Mouse (Mus musculus): ENCODE results near the gene Npcd. TPM values are rescaled to one million over a fixed set of nuclear protein-coding genes. Genes with fewer than 3 reads are reported as not detected.
A peak's percentile ranks its signal among the peaks of the same experiment; 100 is the strongest.
"Not testable (repeated sequence)": the region's sequence is repeated elsewhere in the genome, so short reads cannot be mapped to it uniquely, and the experiment has no call there.

Gene Npcd
- polyA plus RNA-seq, 1 experiment from 2014 or later = 0.60 TPM

DNA sequence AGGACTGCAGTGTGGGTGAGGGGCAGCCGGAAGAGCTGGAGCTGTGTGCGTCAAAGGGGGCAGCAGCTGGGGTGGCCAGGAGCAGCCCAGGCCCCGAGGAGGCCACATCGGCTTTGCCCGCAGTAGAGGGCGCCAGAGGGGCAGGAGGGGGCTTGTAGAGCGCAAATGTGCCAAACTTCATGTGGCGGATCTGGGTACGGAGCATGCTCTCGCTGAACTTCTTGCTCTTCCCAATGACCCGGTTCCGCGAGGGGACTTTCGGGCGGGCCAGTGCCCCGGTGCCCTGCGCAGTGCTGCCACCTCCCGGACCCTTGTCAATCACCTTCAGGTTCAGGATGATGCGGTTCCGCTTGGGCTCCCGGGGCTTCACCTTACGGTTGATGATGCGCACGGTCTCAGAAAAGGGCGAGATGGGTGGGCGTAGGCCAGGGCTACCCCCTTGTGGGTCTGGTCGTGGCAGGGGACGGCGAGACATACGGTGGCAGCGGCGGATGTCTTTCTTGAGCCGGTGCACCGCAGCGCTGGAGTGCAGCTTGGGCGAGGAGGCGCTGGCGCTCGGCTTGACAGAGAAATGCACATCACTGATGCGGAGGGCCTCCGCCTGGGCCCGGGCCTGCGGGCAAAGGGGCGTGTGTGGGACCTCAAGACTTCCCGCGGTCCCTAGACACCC lies 5.5 kb downstream of the Npcd start:
- Histone ChIP-seq H3K4me1 (peaks cover 30% of the 10 kb centered on the region), H3K36me3 (peaks cover 33% of the 10 kb centered on the region), H3K9ac (no peak overlapping the region), H3K27ac (no peak overlapping the region), H3K4me2 (replicated peaks) (no peak overlapping the region; the same call in 1 of the 2 replicates), H3K9me3 (no peaks in the 10 kb centered on the region), H3K4me3 (no peak overlapping the region), H3K27me3 (no peaks in the 10 kb centered on the region)
- WGBS = 68% methylated on average over 46 of the region's 46 CpGs
- peak; percentile 0; the same call in 1 of the 2 replicates for ATAC-seq (ENCODE audit: insufficient number of reproducible peaks, insufficient read depth, low FRiP score, low TSS enrichment)

DNA sequence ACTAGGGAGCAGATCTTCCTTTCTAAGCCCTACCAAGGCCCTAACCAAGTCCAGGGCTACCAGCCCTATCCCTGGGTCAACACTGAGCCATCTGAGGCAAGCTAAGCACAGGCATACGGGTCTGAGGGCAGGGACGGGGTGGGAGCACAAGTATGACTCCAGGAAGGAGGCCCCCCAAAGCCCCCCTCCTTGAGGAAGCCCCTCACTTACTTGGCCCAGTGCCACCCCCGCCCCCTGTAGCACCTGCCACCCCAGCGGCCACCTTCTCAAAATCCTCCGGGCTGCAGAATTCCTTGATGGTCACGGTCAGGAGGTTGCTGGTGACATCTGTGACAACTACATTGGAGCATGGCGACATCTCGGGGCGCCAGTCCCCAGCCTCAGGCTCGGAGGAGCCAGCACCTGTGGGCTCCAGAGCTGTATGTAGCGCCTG lies 6.2 kb downstream of the Npcd start:
- Histone ChIP-seq H3K9ac (no peak overlapping the region), H3K27ac (no peak overlapping the region), H3K4me3 (no peak overlapping the region), H3K4me2 (replicated peaks) (no peak overlapping the region), H3K4me1 (peaks cover 27% of the 10 kb centered on the region), H3K36me3 (peaks cover 40% of the 10 kb centered on the region), H3K27me3 (no peaks in the 10 kb centered on the region), H3K9me3 (no peaks in the 10 kb centered on the region)
- WGBS = 86% methylated on average over 11 of the region's 11 CpGs
- no peak; the same call in 1 of the 2 replicates for ATAC-seq (ENCODE audit: insufficient number of reproducible peaks, insufficient read depth, low FRiP score, low TSS enrichment)

DNA sequence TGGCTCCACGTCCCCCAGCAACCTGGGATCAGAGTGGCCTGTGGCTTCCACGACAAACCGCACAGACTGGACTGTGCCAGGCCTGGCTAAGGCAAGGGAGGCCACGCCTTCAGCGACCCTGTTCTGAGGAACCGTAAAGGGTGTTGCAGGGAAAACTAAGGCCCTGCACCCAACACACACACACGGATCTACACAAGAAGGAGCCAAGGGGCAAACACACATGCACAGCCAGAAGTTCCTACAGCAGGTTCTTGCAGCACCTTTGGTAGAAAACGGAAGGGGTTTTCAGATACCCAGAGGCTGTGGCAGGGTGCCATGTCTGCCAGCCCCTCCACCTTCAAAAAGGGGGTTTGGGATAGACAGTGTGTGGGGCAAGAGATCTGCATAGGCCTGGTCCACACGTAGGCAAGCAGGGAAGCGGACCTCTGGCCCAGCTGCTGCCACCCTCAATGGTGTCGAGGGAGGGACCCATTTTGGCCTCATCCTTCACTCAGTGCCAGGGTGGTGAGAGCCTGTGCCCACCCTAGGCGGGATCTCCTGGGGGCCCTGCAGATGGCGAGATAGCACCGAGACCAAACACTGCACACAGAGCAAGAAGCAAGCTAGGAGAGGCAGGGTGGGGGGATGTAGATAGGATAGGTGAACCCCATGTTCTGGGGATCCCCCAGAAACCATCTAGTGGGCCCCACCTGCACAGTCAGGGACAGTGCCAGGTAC lies 6.8 kb downstream of the Npcd start:
- Histone ChIP-seq H3K4me2 (replicated peaks) (no peak overlapping the region), H3K4me3 (no peak overlapping the region), H3K9me3 (no peaks in the 10 kb centered on the region), H3K27ac (no peak overlapping the region), H3K27me3 (no peaks in the 10 kb centered on the region), H3K9ac (no peak overlapping the region; the same call in 1 of the 2 replicates), H3K4me1 (peaks cover 22% of the 10 kb centered on the region), H3K36me3 (peaks cover 40% of the 10 kb centered on the region)
- ATAC-seq (ENCODE audit: insufficient number of reproducible peaks, insufficient read depth, low FRiP score, low TSS enrichment) = no peak
- WGBS = 89% methylated on average over 14 of the region's 14 CpGs

DNA sequence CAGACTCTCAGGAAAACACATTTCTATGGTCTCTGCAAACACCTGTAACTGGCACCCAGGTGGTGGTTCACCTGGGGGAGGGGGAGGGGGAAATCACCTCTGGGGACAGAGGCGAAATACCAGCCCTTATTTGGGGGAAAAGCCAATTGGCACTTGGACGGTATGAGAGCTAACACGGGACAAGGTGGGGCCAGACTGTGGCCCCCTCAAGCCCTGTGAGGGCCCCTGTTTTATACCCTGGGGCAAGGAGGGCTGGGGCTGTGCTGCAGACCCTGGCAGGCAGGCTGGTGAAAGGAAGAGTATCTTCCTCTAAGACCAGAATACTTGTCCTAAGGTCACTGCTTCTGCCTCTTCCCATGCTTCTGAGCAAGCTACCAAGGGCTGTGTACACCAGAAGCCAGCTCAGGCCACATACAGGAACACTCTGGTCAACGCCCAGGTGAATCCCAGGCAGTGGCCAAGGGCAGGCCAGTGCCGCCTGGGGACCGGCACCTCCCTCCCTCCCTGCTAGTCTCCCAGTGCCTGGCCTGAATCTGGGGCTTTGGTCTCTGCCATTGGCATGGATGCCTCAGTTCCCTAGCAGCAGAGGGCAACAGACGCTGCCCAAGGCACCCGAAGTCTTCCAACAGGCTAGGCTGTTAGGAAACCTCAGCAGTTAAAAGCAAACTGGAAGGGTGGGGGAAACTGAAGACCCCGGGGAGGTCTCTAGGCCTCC lies 7.7 kb downstream of the Npcd start:
- WGBS = 75% methylated on average over 9 of the region's 9 CpGs
- Histone ChIP-seq H3K36me3 (peaks cover 35% of the 10 kb centered on the region), H3K4me3 (no peak overlapping the region), H3K27ac (no peak overlapping the region), H3K27me3 (no peaks in the 10 kb centered on the region), H3K4me2 (replicated peaks) (no peak overlapping the region), H3K4me1 (peaks cover 15% of the 10 kb centered on the region; the same call in 1 of the 2 replicates), H3K9ac (no peak overlapping the region), H3K9me3 (no peaks in the 10 kb centered on the region)
- ATAC-seq (ENCODE audit: insufficient number of reproducible peaks, insufficient read depth, low FRiP score, low TSS enrichment) = no peak

DNA sequence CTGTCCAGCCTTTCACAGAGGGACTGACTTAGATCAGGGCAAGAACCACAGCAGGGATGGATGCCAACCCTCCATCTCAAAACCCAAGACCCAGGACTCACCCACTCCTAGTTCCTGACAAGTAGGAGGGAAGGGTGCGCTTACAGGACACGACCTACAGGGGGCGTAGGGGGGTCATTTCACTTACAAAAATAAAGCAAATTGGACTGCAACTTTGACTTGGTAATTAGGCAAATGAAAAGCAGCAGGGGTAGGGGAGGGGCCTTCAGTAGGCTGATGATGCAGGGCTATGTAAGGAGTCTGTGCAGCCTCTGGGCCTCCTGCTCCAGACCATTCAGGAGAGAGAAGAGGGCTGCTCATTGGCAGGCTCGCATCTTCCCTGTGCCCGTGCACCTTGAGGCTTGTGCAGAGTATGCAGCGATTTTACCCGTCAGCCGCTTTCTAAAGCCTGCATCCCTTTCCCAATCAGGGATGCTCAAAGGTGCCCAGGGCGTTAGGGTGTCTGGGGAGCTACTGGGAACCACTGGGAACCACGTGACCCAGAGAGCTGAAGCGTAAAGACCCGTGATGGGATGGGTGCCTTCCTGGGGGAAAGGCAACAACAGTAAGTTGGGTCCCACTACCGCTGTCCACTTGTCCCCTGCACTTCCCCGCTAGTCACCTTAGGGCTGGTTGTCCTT lies 8.8 kb downstream of the Npcd start:
- 49% methylated on average over 14 of the region's 14 CpGs for WGBS
- Histone ChIP-seq H3K4me3 (no peak overlapping the region), H3K4me2 (replicated peaks) (no peak overlapping the region), H3K27me3 (no peaks in the 10 kb centered on the region), H3K4me1 (peaks cover 11% of the 10 kb centered on the region; the same call in 1 of the 2 replicates), H3K9ac (no peak overlapping the region), H3K9me3 (no peaks in the 10 kb centered on the region), H3K27ac (no peak overlapping the region), H3K36me3 (peaks cover 33% of the 10 kb centered on the region)
- no peak for ATAC-seq (ENCODE audit: insufficient number of reproducible peaks, insufficient read depth, low FRiP score, low TSS enrichment)

DNA sequence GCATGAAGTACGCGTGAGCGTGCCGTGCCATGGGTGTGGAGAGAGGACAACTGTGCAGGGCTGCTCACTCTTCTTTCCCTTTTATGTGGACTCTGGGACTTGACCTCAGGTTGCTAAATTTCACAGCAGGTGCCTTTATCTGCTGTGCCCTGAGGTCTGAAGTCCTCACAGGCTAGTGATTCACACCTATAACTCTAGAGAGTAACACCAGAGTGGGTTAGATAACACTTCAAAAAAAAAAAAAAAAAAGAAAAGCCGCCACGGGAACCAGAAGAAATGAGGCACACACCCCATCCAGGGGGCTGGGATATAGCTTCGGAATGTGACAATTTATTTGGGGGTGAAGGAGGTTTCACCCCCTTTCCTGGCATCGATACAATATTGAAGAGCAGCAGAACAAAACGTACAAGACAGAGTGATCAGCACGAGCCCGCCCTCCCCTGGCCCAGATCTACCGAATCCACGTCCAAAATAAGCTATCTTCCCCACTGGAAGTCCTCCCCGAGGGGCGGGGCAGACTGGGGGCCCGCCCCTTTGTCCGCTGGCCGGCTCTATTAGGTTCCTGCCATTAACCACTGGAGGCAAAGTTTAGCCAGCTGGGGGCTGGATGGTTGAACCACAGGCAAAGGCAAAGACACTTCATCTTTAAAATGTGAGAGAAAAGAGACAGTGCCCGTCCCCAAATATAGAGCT lies 10.3 kb downstream of the Npcd start:
- Histone ChIP-seq H3K4me1 (peaks cover 7% of the 10 kb centered on the region; the same call in 1 of the 2 replicates), H3K9me3 (no peaks in the 10 kb centered on the region; the same call in 1 of the 2 replicates), H3K4me2 (replicated peaks) (no peak overlapping the region), H3K36me3 (peaks cover 32% of the 10 kb centered on the region), H3K27ac (no peak overlapping the region), H3K4me3 (no peak overlapping the region), H3K27me3 (no peaks in the 10 kb centered on the region), H3K9ac (no peak overlapping the region)
- 72% methylated on average over 19 of the region's 19 CpGs for WGBS
- no peak for ATAC-seq (ENCODE audit: insufficient number of reproducible peaks, insufficient read depth, low FRiP score, low TSS enrichment)

DNA sequence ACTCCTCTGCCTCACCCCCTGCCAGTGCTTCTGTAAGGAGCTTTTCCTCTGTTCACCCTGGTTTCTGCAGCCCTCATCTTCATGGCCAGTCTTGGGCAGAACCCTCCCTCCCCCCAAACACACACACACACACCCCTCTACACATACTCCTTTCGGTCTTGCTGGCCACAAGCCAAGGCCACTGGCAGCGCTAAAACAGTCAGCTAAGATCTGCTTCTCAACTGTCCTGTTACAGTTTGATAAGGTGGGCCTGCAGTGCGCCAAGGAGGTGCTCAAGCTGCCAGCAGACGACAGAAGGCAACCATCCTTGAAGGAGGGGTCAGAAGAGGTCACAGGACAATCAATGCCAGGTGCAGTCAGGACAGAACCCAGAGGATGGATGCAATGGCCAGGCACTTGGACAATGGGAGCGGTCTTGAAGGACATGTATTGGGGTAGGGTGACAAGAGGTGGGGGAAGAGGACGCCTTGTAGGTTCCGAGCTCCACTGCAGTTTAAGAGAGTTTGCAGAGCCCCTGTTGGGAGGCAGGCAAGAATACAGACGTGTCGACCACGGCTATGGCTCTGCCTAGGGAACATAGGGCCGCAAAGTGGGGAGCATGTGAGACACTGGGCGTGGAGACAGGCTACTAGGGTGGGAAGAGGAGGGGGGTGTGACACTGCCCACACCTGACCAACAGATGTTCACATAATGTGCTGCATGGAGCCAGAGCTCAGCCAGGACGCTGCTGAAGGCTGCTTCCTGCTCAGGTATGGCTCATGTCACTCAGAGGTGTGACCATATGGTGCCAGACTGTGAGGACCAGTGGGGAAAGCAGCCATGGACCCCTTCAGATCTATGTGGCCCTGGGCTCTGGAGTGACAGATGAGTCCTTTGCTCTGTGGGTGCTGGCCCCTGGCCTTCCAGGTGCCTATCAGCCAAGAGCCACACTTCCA lies 11.5 kb downstream of the Npcd start:
- WGBS = 69% methylated on average over 13 of the region's 13 CpGs

DNA sequence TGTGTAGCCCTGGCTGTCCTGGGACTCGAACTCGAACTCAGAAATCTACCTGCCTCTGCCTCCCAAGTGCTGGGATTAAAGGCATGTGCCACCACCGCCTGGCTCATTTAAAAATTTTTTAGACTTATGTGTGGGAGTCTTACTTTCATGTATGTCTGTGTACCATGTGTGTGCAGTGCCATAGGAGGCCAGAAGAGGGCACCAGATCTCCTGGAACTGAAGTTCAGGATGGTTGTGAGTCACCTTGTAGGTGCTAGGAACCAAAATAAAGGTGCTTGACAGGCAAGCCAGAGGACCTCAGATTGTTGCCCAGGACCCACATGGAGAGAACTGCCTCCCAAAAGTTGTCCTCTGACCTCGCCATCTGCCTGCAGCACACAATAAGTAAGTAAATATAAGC lies 15.7 kb downstream of the Npcd start:
- H3K4me2 ChIP-seq (replicated peaks) = no peak overlapping the region
- WGBS = 83% methylated on average over 4 of the region's 4 CpGs
- H3K9me3 ChIP-seq = peaks cover 3% of the 10 kb centered on the region; the same call in 1 of the 2 replicates
- H3K27ac ChIP-seq = no peak overlapping the region
- no peaks in the 10 kb centered on the region for H3K27me3 ChIP-seq
- peaks cover 5% of the 10 kb centered on the region for H3K36me3 ChIP-seq
- no peaks in the 10 kb centered on the region for H3K4me1 ChIP-seq
- no peak overlapping the region for H3K4me3 ChIP-seq
- no peak for ATAC-seq (ENCODE audit: insufficient number of reproducible peaks, insufficient read depth, low FRiP score, low TSS enrichment)
- no peak overlapping the region for H3K9ac ChIP-seq

More for the DNA sequence above, 11.5 kb downstream of the Npcd start:
- Histone ChIP-seq H3K4me2 (replicated peaks) (no peak overlapping the region), H3K27ac (no peak overlapping the region), H3K4me3 (no peak overlapping the region), H3K9me3 (peaks cover 3% of the 10 kb centered on the region; the same call in 1 of the 2 replicates), H3K4me1 (peaks cover 7% of the 10 kb centered on the region; the same call in 1 of the 2 replicates), H3K36me3 (peaks cover 20% of the 10 kb centered on the region), H3K27me3 (no peaks in the 10 kb centered on the region), H3K9ac (no peak overlapping the region)
- ATAC-seq (ENCODE audit: insufficient number of reproducible peaks, insufficient read depth, low FRiP score, low TSS enrichment) = no peak

DNA sequence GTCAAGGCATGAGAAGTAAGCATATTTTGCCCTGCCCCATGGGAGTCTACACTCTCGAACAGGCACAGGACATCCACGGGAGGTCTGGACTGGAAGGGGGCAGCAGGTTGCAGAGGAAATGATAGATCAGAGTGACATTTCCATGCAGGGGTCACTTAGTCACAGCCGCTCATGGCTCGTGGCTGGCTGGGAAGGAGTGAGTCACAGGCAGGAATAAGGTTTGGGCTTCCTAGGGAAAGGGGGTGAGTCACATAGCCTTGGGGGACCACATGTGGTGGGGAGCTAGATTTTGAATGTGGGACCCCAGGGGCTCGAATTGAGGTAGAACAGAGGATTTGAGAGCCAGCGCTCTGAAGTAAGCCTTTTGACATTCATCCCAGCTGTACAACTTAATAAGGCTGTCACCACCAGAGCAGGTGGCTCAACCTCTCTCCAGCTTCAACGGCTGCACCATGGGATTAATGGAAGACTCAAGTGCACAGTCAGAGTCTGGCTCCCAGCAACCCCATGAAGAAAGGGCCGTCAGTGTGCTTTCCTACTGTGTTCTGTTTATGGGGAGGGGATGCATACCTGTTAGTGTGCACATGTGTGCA lies 20.3 kb downstream of the Npcd start:
- no peak for ATAC-seq (ENCODE audit: insufficient number of reproducible peaks, insufficient read depth, low FRiP score, low TSS enrichment)
- H3K9me3 ChIP-seq = peaks cover 3% of the 10 kb centered on the region; the same call in 1 of the 2 replicates
- no peaks in the 10 kb centered on the region for H3K27me3 ChIP-seq
- H3K36me3 ChIP-seq = no peaks in the 10 kb centered on the region
- H3K4me2 ChIP-seq (replicated peaks) = no peak overlapping the region
- no peaks in the 10 kb centered on the region for H3K4me1 ChIP-seq
- WGBS = 48% methylated on average over 8 of the region's 8 CpGs
- no peak overlapping the region for H3K4me3 ChIP-seq
- no peak overlapping the region for H3K27ac ChIP-seq
- no peak overlapping the region for H3K9ac ChIP-seq

DNA sequence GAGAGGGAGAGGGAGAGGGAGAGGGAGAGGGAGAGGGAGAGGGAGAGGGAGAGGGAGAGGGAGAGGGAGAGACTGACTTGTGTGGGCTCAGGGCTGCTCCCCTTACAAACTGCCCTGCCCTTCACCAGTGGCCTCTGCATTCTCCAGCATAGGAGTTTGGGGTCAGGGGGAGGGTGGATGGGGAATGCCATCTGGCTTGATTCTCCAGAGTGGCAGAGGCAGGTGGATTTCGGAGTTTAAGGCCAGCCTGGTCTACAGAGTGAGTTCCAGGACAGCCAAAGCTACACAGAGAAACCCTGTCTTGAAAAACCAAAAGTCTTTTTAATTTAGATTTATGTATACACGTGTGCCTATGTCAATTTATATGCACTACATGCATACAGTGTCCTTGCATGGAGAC lies 21.2 kb downstream of the Npcd start:
- ATAC-seq (ENCODE audit: insufficient number of reproducible peaks, insufficient read depth, low FRiP score, low TSS enrichment); H3K27me3 ChIP-seq; H3K27ac ChIP-seq; H3K9me3 ChIP-seq; H3K4me1 ChIP-seq; H3K4me2 ChIP-seq (replicated peaks); H3K4me3 ChIP-seq; H3K36me3 ChIP-seq; H3K9ac ChIP-seq: not testable (repeated sequence)
- WGBS = 64% methylated on average over 2 of the region's 2 CpGs
